Mouse (Mus musculus): ENCODE results near the gene Dgkh. TPM values are rescaled to one million over a fixed set of nuclear protein-coding genes. Genes with fewer than 3 reads are reported as not detected.

Dgkh gene
- polyA plus RNA-seq, 1 experiment from 2014 or later = 2.6 TPM

GRCm38 (mm10) chr14:78669986-78670385 lies 62.6 kb downstream of the Dgkh start:
- Histone ChIP-seq H3K4me2 (ENCODE audit: low read length) (no peak overlapping the region), H3K36me3 (ENCODE audit: control insufficient read depth, insufficient read depth, low read length) (no peaks in the 10 kb centered on the region), H3K4me3 (ENCODE audit: low read length) (no peak overlapping the region), H3K4me1 (ENCODE audit: control insufficient read depth, insufficient read depth, low read depth, low read length) (no peaks in the 10 kb centered on the region), H3K27ac (ENCODE audit: low read depth, low read length) (no peak overlapping the region), H3K27me3 (replicated peaks; ENCODE audit: control insufficient read depth, insufficient read depth, low read length) (no peaks in the 10 kb centered on the region), H3K9ac (ENCODE audit: low read depth, low read length) (no peak overlapping the region), H3K9me3 (ENCODE audit: control insufficient read depth, low read length) (no peaks in the 10 kb centered on the region)
- ATAC-seq = no peak
- WGBS = 67% methylated on average over 10 of the region's 10 CpGs

GRCm38 (mm10) chr14:78668291-78668690 lies 64.3 kb downstream of the Dgkh start:
- no peak overlapping the region for H3K27ac ChIP-seq (ENCODE audit: low read depth, low read length)

GRCm38 (mm10) chr14:78667763-78668162 lies 64.8 kb downstream of the Dgkh start:
- H3K9me3 ChIP-seq (ENCODE audit: control insufficient read depth, low read length) = no peaks in the 10 kb centered on the region
- no peak overlapping the region for H3K4me3 ChIP-seq (ENCODE audit: low read length)
- H3K4me2 ChIP-seq (ENCODE audit: low read length) = no peak overlapping the region
- H3K27me3 ChIP-seq (replicated peaks; ENCODE audit: control insufficient read depth, insufficient read depth, low read length) = no peaks in the 10 kb centered on the region
- no peak overlapping the region for H3K27ac ChIP-seq (ENCODE audit: low read depth, low read length)
- no peaks in the 10 kb centered on the region for H3K4me1 ChIP-seq (ENCODE audit: control insufficient read depth, insufficient read depth, low read depth, low read length)
- H3K36me3 ChIP-seq (ENCODE audit: control insufficient read depth, insufficient read depth, low read length) = no peaks in the 10 kb centered on the region
- 68% methylated on average over 5 of the region's 5 CpGs for WGBS
- no peak overlapping the region for H3K9ac ChIP-seq (ENCODE audit: low read depth, low read length)
- no peak for ATAC-seq

More at GRCm38 (mm10) chr14:78668291-78668690, 64.3 kb downstream of the Dgkh start:
- Histone ChIP-seq H3K4me3 (ENCODE audit: low read length) (no peak overlapping the region), H3K27me3 (replicated peaks; ENCODE audit: control insufficient read depth, insufficient read depth, low read length) (no peaks in the 10 kb centered on the region), H3K9ac (ENCODE audit: low read depth, low read length) (no peak overlapping the region), H3K36me3 (ENCODE audit: control insufficient read depth, insufficient read depth, low read length) (no peaks in the 10 kb centered on the region), H3K4me2 (ENCODE audit: low read length) (no peak overlapping the region), H3K4me1 (ENCODE audit: control insufficient read depth, insufficient read depth, low read depth, low read length) (no peaks in the 10 kb centered on the region), H3K9me3 (ENCODE audit: control insufficient read depth, low read length) (no peaks in the 10 kb centered on the region)
- peak; percentile 88 for ATAC-seq
- WGBS = 21% methylated on average over 6 of the region's 6 CpGs

- no peak overlapping the region for H3K4me2 ChIP-seq (ENCODE audit: low read length)
- no peak overlapping the region for H3K4me3 ChIP-seq (ENCODE audit: low read length)
- H3K9ac ChIP-seq (ENCODE audit: low read depth, low read length) = no peak overlapping the region
- H3K4me1 ChIP-seq (ENCODE audit: control insufficient read depth, insufficient read depth, low read depth, low read length) = no peaks in the 10 kb centered on the region
- 84% methylated on average over 5 of the region's 5 CpGs for WGBS
- H3K36me3 ChIP-seq (ENCODE audit: control insufficient read depth, insufficient read depth, low read length) = 0 out of 2 replicates have a peak, but pooled peaks cover 3% of the 10 kb centered on the region
- no peaks in the 10 kb centered on the region for H3K27me3 ChIP-seq (replicated peaks; ENCODE audit: control insufficient read depth, insufficient read depth, low read length)
- H3K27ac ChIP-seq (ENCODE audit: low read depth, low read length) = no peak overlapping the region
- ATAC-seq = no peak
- H3K9me3 ChIP-seq (ENCODE audit: control insufficient read depth, low read length) = peaks cover 8% of the 10 kb centered on the region; the same call in 1 of the 2 replicates
Measured at GRCm38 (mm10) chr14:78662641-78663040, 69.9 kb downstream of the Dgkh start.

- Histone ChIP-seq H3K4me3 (ENCODE audit: low read length) (no peak overlapping the region), H3K36me3 (ENCODE audit: control insufficient read depth, insufficient read depth, low read length) (0 out of 2 replicates have a peak, but pooled peaks cover 3% of the 10 kb centered on the region), H3K9me3 (ENCODE audit: control insufficient read depth, low read length) (peaks cover 8% of the 10 kb centered on the region; the same call in 1 of the 2 replicates), H3K9ac (ENCODE audit: low read depth, low read length) (no peak overlapping the region), H3K27me3 (replicated peaks; ENCODE audit: control insufficient read depth, insufficient read depth, low read length) (no peaks in the 10 kb centered on the region), H3K4me2 (ENCODE audit: low read length) (no peak overlapping the region), H3K27ac (ENCODE audit: low read depth, low read length) (no peak overlapping the region), H3K4me1 (ENCODE audit: control insufficient read depth, insufficient read depth, low read depth, low read length) (no peaks in the 10 kb centered on the region)
- 92% methylated on average over 14 of the region's 14 CpGs for WGBS
- no peak for ATAC-seq
Measured at GRCm38 (mm10) chr14:78661462-78661861, 71.1 kb downstream of the Dgkh start.

- no peak overlapping the region for H3K27ac ChIP-seq (ENCODE audit: low read depth, low read length)
- no peaks in the 10 kb centered on the region for H3K4me1 ChIP-seq (ENCODE audit: control insufficient read depth, insufficient read depth, low read depth, low read length)
- H3K9me3 ChIP-seq (ENCODE audit: control insufficient read depth, low read length) = peaks cover 8% of the 10 kb centered on the region; the same call in 1 of the 2 replicates
- WGBS = 97% methylated on average over 6 of the region's 6 CpGs
- 0 out of 2 replicates have a peak, but pooled peaks cover 3% of the 10 kb centered on the region for H3K36me3 ChIP-seq (ENCODE audit: control insufficient read depth, insufficient read depth, low read length)
- ATAC-seq = no peak
- H3K4me3 ChIP-seq (ENCODE audit: low read length) = no peak overlapping the region
- no peaks in the 10 kb centered on the region for H3K27me3 ChIP-seq (replicated peaks; ENCODE audit: control insufficient read depth, insufficient read depth, low read length)
- no peak overlapping the region for H3K9ac ChIP-seq (ENCODE audit: low read depth, low read length)
- H3K4me2 ChIP-seq (ENCODE audit: low read length) = no peak overlapping the region
Measured at GRCm38 (mm10) chr14:78658697-78659096, 73.9 kb downstream of the Dgkh start.

- Histone ChIP-seq H3K9me3 (ENCODE audit: control insufficient read depth, low read length) (peaks cover 8% of the 10 kb centered on the region; the same call in 1 of the 2 replicates), H3K36me3 (ENCODE audit: control insufficient read depth, insufficient read depth, low read length) (0 out of 2 replicates have a peak, but pooled peaks cover 3% of the 10 kb centered on the region), H3K27ac (ENCODE audit: low read depth, low read length) (0 out of 2 replicates have a peak overlapping the region, but pooled peaks have one; percentile 8), H3K4me3 (ENCODE audit: low read length) (no peak overlapping the region), H3K9ac (ENCODE audit: low read depth, low read length) (no peak overlapping the region), H3K4me2 (ENCODE audit: low read length) (no peak overlapping the region), H3K27me3 (replicated peaks; ENCODE audit: control insufficient read depth, insufficient read depth, low read length) (no peaks in the 10 kb centered on the region), H3K4me1 (ENCODE audit: control insufficient read depth, insufficient read depth, low read depth, low read length) (no peaks in the 10 kb centered on the region)
- 89% methylated on average over 18 of the region's 18 CpGs for WGBS
- no peak for ATAC-seq
Measured at GRCm38 (mm10) chr14:78656832-78657626, 75.5 kb downstream of the Dgkh start.

GRCm38 (mm10) chr14:78654939-78655556 lies 77.5 kb downstream of the Dgkh start:
- H3K27me3 ChIP-seq (replicated peaks; ENCODE audit: control insufficient read depth, insufficient read depth, low read length) = no peaks in the 10 kb centered on the region
- no peak for ATAC-seq
- WGBS = 84% methylated on average over 7 of the region's 7 CpGs
- no peak overlapping the region for H3K4me3 ChIP-seq (ENCODE audit: low read length)
- no peak overlapping the region for H3K27ac ChIP-seq (ENCODE audit: low read depth, low read length)
- no peaks in the 10 kb centered on the region for H3K9me3 ChIP-seq (ENCODE audit: control insufficient read depth, low read length)
- no peak overlapping the region for H3K4me2 ChIP-seq (ENCODE audit: low read length)
- no peaks in the 10 kb centered on the region for H3K4me1 ChIP-seq (ENCODE audit: control insufficient read depth, insufficient read depth, low read depth, low read length)
- H3K9ac ChIP-seq (ENCODE audit: low read depth, low read length) = no peak overlapping the region
- no peaks in the 10 kb centered on the region for H3K36me3 ChIP-seq (ENCODE audit: control insufficient read depth, insufficient read depth, low read length)

- H3K9me3 ChIP-seq (ENCODE audit: control insufficient read depth, low read length) = no peaks in the 10 kb centered on the region
- no peak overlapping the region for H3K4me3 ChIP-seq (ENCODE audit: low read length)
- H3K27me3 ChIP-seq (replicated peaks; ENCODE audit: control insufficient read depth, insufficient read depth, low read length) = no peaks in the 10 kb centered on the region
- no peak overlapping the region for H3K9ac ChIP-seq (ENCODE audit: low read depth, low read length)
- H3K27ac ChIP-seq (ENCODE audit: low read depth, low read length) = no peak overlapping the region
- H3K4me2 ChIP-seq (ENCODE audit: low read length) = no peak overlapping the region
- H3K36me3 ChIP-seq (ENCODE audit: control insufficient read depth, insufficient read depth, low read length) = no peaks in the 10 kb centered on the region
- ATAC-seq = no peak
- 71% methylated on average over 10 of the region's 10 CpGs for WGBS
- H3K4me1 ChIP-seq (ENCODE audit: control insufficient read depth, insufficient read depth, low read depth, low read length) = no peaks in the 10 kb centered on the region
Measured at GRCm38 (mm10) chr14:78654196-78654595, 78.4 kb downstream of the Dgkh start.

All from hindbrain, embryonic 16.5 days (tissue).